Mouse (Mus musculus): ENCODE data around the gene Gm20479.

GRCm38 (mm10) chr7:27381560-27381959, 24.3 kb upstream of the Gm20479 start:
- no peak for TF ChIP-seq POLR2A (IDR thresholded peaks at IDR 0.05; ENCODE audit: borderline replicate concordance, extremely low read depth, low read depth, low read length)
- no peak for TF ChIP-seq CTCF (IDR thresholded peaks at IDR 0.05; ENCODE audit: insufficient read depth, low read length)
